Mouse (Mus musculus) c-Kit-positive CD71-positive TER-119-positive erythroid progenitor cells, embryonic 14.5 days (primary cell): ENCODE measurements at regions not wholly inside any gene's neighbourhood (a gene's known extent, or its start where the extent isn't known, plus 50 kb on each side); places are given as distances from the start of the nearest gene placed in this dataset.
"Not testable (repeated sequence)": the region's sequence is repeated elsewhere in the genome, so short reads cannot be mapped to it uniquely, and the experiment has no call there.

Experiments
- DNase-seq: peaks from one replicate; pipeline ENCODE4 v3.0.0-alpha.2; 2013; ENCODE audit warnings: low spot score

- DNase-seq: no peak
Measured at GRCm38 (mm10) chr8:112427721-112428389, 142.0 kb upstream of the Cntnap4 start.

- no peak for DNase-seq
Measured at GRCm38 (mm10) chr8:112411968-112412367, 157.9 kb upstream of the Cntnap4 start.

GRCm38 (mm10) chr8:112411213-112411612 is 158.6 kb upstream of the Cntnap4 start:
- DNase-seq: peak; percentile 12

- no peak for DNase-seq
Measured at GRCm38 (mm10) chr8:112408211-112408735, 161.6 kb upstream of the Cntnap4 start.

GRCm38 (mm10) chr8:112404087-112404486 is 165.8 kb upstream of the Cntnap4 start:
- no peak for DNase-seq

DNA sequence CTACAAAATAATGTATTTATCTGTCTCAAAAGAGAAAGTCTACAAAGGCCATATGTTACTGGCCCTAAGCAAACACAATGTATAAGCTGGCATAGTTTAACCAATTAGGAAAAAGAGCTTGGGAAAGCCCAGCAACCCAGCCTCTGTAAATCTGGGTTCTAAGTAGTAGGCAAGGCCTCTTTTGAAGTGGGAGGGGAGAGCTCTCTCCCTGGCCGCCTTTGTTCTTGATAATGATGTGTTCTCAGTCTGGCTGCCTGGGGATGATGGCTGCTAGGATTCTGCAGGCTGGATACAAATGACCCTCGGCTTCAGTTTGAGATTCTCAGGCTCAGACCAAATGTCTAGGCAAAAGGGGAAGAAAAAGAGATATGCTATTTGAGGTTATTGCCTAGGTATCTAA is 172.4 kb upstream of the Cntnap4 start:
- no peak for DNase-seq

- no peak for DNase-seq
Measured at GRCm38 (mm10) chr8:112390108-112390507, 179.7 kb upstream of the Cntnap4 start.

- no peak for DNase-seq
Measured at GRCm38 (mm10) chr8:112348323-112348722, 221.5 kb upstream of the Cntnap4 start.

GRCm38 (mm10) chr8:112333171-112333570 is 236.7 kb upstream of the Cntnap4 start:
- DNase-seq: no peak

GRCm38 (mm10) chr8:112332021-112332420 is 237.8 kb upstream of the Cntnap4 start:
- DNase-seq: no peak

DNA sequence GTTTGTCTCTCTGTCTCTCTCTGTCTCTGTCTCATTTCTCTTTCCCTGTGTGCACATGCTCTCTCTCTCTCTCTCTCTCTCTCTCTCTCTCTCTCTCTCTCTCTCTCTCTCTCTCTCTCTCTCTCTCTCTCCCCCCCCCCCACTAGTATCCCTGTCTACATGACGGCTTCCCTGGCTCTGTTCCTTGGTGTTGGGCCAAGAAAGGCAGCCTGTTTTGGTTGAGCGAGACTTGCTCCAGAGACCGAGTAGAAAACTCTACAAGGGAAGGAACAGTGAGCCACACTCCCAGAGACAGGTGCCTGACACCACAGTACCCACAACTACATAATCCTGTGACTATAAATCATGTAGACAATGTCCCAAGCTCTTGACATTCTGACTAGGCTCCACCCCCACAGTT is 260.0 kb upstream of the Cntnap4 start:
- DNase-seq: no peak

DNA sequence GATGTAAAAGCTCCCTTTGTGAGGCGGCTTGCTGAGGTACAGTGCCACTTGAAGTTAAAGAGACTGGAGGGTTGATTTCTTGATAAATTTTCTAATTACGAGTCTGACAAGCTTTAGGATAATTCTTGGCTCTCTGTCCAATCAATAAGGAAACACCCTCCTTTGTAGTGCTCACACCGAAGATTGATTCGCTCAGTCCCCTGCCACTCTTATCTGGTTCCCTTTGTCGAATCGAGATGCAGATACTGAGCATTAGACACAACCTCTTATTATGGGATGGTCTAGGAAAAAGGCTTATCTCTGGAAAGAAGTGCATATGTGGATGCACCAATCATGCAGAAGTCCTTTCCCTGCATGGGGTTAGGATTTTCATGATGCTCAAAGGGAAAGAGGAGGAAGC is 261.5 kb upstream of the Cntnap4 start:
- no peak for DNase-seq

DNA sequence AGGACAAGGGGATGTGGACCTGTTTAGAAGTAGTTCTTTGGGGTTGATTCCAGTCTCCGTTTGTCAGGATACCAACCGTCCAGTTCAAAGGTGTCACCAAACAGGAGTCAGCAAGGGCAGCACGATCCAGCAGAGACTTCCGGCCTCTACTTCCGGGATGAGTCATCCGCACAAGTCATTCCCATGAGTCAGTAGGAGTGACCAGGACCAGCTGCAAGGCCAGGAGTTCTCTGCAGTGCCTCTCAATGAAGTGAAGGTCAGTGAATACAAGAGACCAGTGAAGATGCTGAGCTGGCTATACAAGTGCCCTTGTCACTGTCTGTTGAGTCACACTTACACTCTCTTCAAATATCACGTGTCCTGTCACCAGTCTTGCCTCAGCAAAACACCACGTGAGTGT is 272.8 kb upstream of the Cntnap4 start:
- DNase-seq: no peak

DNA sequence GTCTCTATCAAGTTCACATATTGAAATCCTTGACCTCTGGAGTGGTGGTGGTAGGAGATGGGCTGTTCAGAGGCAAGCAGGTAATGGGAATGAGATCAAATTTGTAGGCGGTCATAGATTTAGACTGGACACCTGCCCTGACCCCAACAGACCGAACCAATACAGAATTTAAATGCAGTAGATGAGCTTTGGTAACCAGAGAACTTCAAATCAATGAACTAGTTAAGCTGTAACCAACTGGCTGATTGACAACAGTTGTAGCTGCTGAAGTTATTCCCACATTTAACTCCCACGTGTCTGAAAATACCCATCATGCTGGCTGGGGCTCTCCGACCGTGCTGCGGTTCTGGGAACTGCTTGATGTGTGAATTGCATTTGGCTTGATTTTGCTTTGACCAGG is 268.5 kb upstream of the Gm6793 start:
- DNase-seq: no peak

DNA sequence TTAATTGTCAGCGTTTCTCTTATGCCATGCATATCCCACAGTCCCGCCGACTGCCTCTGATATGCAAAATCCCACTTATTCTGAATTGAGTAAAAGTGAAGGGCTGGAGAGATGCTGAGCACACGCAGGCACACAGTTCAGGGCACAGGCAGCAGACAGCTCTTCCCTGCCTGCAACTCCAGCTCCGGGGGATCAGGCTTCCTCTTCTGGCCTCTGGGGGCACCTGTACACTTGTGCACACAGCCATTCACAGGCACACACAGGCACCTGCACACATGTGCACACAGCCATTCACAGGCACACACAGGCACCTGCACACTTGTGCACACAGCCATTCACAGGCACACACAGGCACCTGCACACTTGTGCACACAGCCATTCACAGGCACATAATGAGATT is 254.8 kb upstream of the Gm6793 start:
- no peak for DNase-seq

DNA sequence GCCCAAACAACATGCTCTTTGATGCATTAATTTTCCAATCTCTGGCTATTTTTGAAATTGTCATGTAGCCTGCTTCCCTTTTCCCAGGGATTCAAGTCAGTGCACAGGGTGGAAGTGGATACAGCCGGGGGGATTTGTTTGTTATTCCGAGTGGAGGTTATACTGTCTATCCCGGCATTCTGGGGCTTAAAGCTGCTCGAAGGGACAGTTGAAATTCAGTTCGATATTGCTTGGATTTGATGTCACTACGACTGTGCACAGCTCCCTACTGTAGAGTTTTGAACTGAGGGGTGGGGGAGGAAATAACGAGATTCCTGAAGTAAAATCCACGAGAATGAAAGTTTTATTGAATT is 254.4 kb upstream of the Gm6793 start:
- no peak for DNase-seq

GRCm38 (mm10) chr8:112268544-112269213 is 253.8 kb upstream of the Gm6793 start:
- DNase-seq: no peak

DNA sequence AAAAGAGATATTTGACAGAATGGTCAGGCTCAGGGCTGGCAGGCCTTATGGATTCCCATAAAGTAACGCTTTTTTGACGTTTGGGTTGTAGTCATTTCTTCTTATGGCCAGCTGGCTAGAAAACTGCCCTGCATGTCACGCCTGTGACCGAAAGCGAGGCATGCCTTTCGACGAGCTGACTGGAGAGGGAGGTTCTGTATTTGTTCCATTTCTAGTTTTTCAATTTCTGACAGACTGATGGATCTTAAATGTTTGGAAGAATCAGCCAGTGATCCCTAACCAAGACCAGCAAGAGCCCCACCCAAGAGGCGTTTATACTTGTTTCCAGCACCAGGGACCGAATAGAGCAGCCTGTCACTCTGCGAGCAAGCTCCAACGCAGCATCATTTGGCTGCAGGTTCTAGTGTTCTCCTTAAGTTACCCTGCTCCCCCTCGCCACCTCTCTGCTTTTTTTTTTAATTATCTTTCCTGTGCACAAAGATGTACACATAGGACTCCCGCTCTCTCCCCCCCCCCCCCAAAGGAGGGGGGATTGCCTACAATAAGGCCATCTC is 243.2 kb upstream of the Gm6793 start:
- no peak for DNase-seq

GRCm38 (mm10) chr8:112257311-112257894 is 242.6 kb upstream of the Gm6793 start:
- DNase-seq: no peak

DNA sequence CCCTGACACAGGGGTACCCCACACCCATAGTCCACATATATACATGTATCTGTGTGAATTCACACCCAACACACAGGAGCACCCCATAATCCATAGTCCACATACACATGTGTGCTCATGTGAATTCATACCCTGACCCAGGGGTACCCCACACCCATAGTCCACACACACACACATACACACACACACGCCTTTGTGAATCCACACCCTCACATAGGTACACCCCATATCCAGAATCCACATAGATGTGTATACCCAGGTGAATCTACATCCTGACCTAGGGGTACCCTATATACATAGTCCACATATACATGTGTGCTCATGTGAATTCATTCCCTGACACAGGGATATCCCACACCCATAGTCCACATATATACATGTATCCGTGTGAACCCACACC is 231.8 kb upstream of the Gm6793 start:
- not testable (repeated sequence) for DNase-seq

GRCm38 (mm10) chr8:112238681-112239080 is 223.8 kb upstream of the Gm6793 start:
- DNase-seq: no peak

GRCm38 (mm10) chr8:112236751-112237150 is 221.9 kb upstream of the Gm6793 start:
- not testable (repeated sequence) for DNase-seq

DNA sequence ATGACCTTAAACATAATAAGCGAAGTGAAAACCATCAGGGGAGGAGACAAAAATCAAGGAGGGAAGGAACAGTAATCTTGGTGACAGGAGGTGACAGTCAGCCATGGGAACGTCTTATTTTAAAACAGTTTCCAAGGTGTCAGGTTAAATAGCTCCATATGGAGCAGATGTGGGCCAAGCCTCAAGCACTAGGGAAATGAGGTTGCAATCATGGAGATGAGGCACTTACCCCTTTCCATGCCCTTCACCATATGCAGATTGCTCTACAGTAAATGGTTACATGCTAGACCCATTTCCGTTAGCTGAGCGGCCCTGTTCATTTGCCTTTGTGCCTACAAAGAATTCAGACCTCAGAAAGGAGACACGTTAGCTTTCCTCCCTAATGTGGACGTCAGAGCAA is 204.8 kb upstream of the Gm6793 start:
- DNase-seq: no peak
